Mouse (Mus musculus) heart, adult 2 months (tissue): ENCODE data around the gene Zmynd11. TPM values are rescaled to one million over a fixed set of nuclear protein-coding genes. Genes with fewer than 3 reads are reported as not detected.

Experiments
- DNase-seq, 2 experiments: peaks; one replicate each; pipeline ENCODE4 v3.0.0; 2021
- H3K27ac ChIP-seq: fragments of 200-600 bp; 2 replicates; pipeline ENCODE4 v1.8.1; 2022
- H3K27me3 ChIP-seq: fragments of 200-500 bp; 2 replicates; pipeline ENCODE4 v1.6.1; 2012; ENCODE audit warnings: mild to moderate bottlenecking, low read length, inconsistent platforms, mixed read lengths; ENCODE audit not compliant: control insufficient read depth, insufficient read depth
- H3K36me3 ChIP-seq: fragments of 200-500 bp; 2 replicates; pipeline ENCODE4 v1.6.1; 2012; ENCODE audit warnings: low read length, inconsistent platforms; ENCODE audit not compliant: control insufficient read depth, insufficient read depth
- H3K4me1 ChIP-seq: fragments of 200-500 bp; 2 replicates; pipeline ENCODE4 v1.6.1; 2011; ENCODE audit warnings: low read length; ENCODE audit not compliant: control insufficient read depth, insufficient read depth
- H3K4me3 ChIP-seq: fragments of 200-600 bp; 2 replicates; pipeline ENCODE4 v1.8.1; 2022
- H3K79me2 ChIP-seq: fragments of 200-500 bp; replicated peaks from 2 replicates; pipeline ENCODE4 v1.6.1; 2012; ENCODE audit warnings: mild to moderate bottlenecking, inconsistent platforms, low read length, moderate library complexity, mixed read lengths; ENCODE audit not compliant: control insufficient read depth, insufficient read depth
- H3K9ac ChIP-seq: fragments of 200-500 bp; 2 replicates; pipeline ENCODE4 v1.6.1; 2012; ENCODE audit warnings: low read depth, mild to moderate bottlenecking, control low read depth, inconsistent platforms, low read length, mixed read lengths
- CTCF ChIP-seq: fragments of 200-600 bp; IDR thresholded peaks from 2 replicates; pipeline ENCODE4 v1.8.1; 2022; ENCODE audit warnings: antibody characterized with exemption, mild to moderate bottlenecking, moderate library complexity
- EP300 ChIP-seq: fragments of 200-500 bp; IDR thresholded peaks from 2 replicates; pipeline ENCODE4 v1.6.1; 2011; ENCODE audit warnings: low read depth, low read length, control low read depth; ENCODE audit not compliant: insufficient read depth
- POLR2A ChIP-seq: fragments of 200-500 bp; IDR thresholded peaks from 2 replicates; pipeline ENCODE4 v1.6.1; 2011; ENCODE audit warnings: mild to moderate bottlenecking, low read depth, low read length, control low read depth; ENCODE audit not compliant: insufficient read depth
- WGBS: fragments of 180-500 bp; shearing (Covaris S2); methylation state at CpG from one replicate; pipeline ENCODE4 v1.1.7; 2018; 5-methylcytosine and 5-hydroxymethylcytosine counted together
- intact Hi-C: fragments of 180-260 bp; cut with DNase I; formaldehyde crosslinking; loops from one replicate; pipeline ENCODE4 v1.15.1; 2025
- polyA plus RNA-seq: library from polyadenylated mRNA; depleted of rRNA; stranded (reverse); fragments of >200 nt; gene quantifications from 2 replicates; pipeline ENCODE4 v1.2.3, GENCODE M21; 2012
- total RNA-seq, 2 experiments: library from RNA; stranded (reverse); gene quantifications; 2 replicates each; pipeline ENCODE4 v1.2.3; 2021

Zmynd11 gene
- total and polyA plus RNA-seq, 3 experiments = 48.0 to 129 (median 115) TPM

GRCm38 (mm10) chr13:9713462-9714134 is 51.5 kb downstream of the Zmynd11 start:
- TF ChIP-seq POLR2A (no peak), CTCF (no peak), EP300 (no peak)
- intact Hi-C loops = no loop called here
- H3K9ac ChIP-seq = no peak overlapping the region

GRCm38 (mm10) chr13:9712971-9713370 is 52.2 kb downstream of the Zmynd11 start:
- no peak overlapping the region for H3K27ac ChIP-seq
- peaks cover 3% of the 10 kb centered on the region for H3K79me2 ChIP-seq
- no peak overlapping the region for H3K9ac ChIP-seq
- intact Hi-C loops = no loop called here
- H3K27me3 ChIP-seq = no peaks in the 10 kb centered on the region
- no peak for DNase-seq
- no peak overlapping the region for H3K4me3 ChIP-seq
- no peaks in the 10 kb centered on the region for H3K4me1 ChIP-seq
- TF ChIP-seq CTCF = no peak
- no peak for TF ChIP-seq POLR2A
- no peak for TF ChIP-seq EP300
- 82% methylated on average over 3 of the region's 3 CpGs for WGBS
- H3K36me3 ChIP-seq = no peaks in the 10 kb centered on the region; the same call in 1 of the 2 replicates

More at GRCm38 (mm10) chr13:9713462-9714134, 51.5 kb downstream of the Zmynd11 start:
- WGBS = 47% methylated on average over 6 of the region's 6 CpGs
- Histone ChIP-seq H3K27ac (no peak overlapping the region), H3K4me1 (no peaks in the 10 kb centered on the region), H3K27me3 (no peaks in the 10 kb centered on the region), H3K4me3 (no peak overlapping the region), H3K36me3 (no peaks in the 10 kb centered on the region; the same call in 1 of the 2 replicates), H3K79me2 (peaks cover 3% of the 10 kb centered on the region)
- DNase-seq = no peak

GRCm38 (mm10) chr13:9712409-9712808 is 52.7 kb downstream of the Zmynd11 start:
- H3K4me1 ChIP-seq = no peaks in the 10 kb centered on the region
- no peak for TF ChIP-seq POLR2A
- peaks cover 3% of the 10 kb centered on the region for H3K79me2 ChIP-seq
- H3K36me3 ChIP-seq = no peaks in the 10 kb centered on the region; the same call in 1 of the 2 replicates
- H3K4me3 ChIP-seq = no peak overlapping the region
- H3K27ac ChIP-seq = no peak overlapping the region
- intact Hi-C loops = no loop called here
- no peaks in the 10 kb centered on the region for H3K27me3 ChIP-seq
- no peak overlapping the region for H3K9ac ChIP-seq
- no peak for DNase-seq
- 98% methylated on average over 1 of the region's 1 CpGs for WGBS

- no peak for DNase-seq
- Histone ChIP-seq H3K9ac (no peak overlapping the region), H3K36me3 (no peaks in the 10 kb centered on the region; the same call in 1 of the 2 replicates), H3K4me1 (no peaks in the 10 kb centered on the region), H3K27ac (no peak overlapping the region), H3K79me2 (peaks cover 2% of the 10 kb centered on the region), H3K27me3 (no peaks in the 10 kb centered on the region), H3K4me3 (no peak overlapping the region)
- TF ChIP-seq POLR2A (no peak), CTCF (no peak)
- intact Hi-C loops = no loop called here
- WGBS = 85% methylated on average over 7 of the region's 7 CpGs
These were observed 56.5 kb downstream of the Zmynd11 start for GRCm38 (mm10) chr13:9708433-9709240.

- Histone ChIP-seq H3K4me3 (no peak overlapping the region), H3K4me1 (no peaks in the 10 kb centered on the region), H3K36me3 (no peaks in the 10 kb centered on the region; the same call in 1 of the 2 replicates), H3K79me2 (peaks cover 1% of the 10 kb centered on the region; the same call in 1 of the 2 replicates), H3K27ac (no peak overlapping the region), H3K9ac (no peak overlapping the region), H3K27me3 (no peaks in the 10 kb centered on the region)
- intact Hi-C loops = no loop called here
- TF ChIP-seq CTCF (no peak), EP300 (no peak), POLR2A (no peak)
- no peak for DNase-seq
- 88% methylated on average over 8 of the region's 8 CpGs for WGBS
These were observed 58.4 kb downstream of the Zmynd11 start for GRCm38 (mm10) chr13:9706720-9707119.
